Mouse (Mus musculus): ENCODE measurements around the gene Cdk2. TPM values are rescaled to one million over a fixed set of nuclear protein-coding genes. Genes with fewer than 3 reads are reported as not detected.

Cdk2 gene
- polyA plus RNA-seq, 1 experiment from 2014 or later = 13.4 TPM

DNA sequence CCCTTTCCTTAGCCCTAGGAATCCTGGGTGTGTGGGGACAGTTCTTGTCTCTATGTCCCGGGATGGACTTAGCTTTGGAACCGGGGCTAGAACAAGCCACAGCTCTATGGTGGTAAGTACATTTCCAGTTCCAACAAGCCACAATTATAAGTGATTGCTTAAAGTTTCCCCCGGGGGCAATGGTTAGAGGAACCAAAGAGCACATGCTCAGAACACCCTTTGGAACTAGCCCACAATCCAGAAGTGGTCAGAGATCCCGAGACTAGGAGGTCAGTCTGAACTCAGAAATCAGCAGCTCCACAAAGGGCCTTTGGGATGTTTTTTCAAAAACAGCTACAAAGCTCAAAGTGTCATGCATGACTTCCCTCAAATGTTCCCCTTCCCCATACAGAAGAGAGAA, 51.0 kb downstream of the Cdk2 start:
- H3K27ac ChIP-seq = no peak overlapping the region
- no peak overlapping the region for H3K4me3 ChIP-seq (ENCODE audit: inconsistent target)
- 66% methylated on average over 4 of the region's 4 CpGs for WGBS (ENCODE audit: missing documents)
- no peaks in the 10 kb centered on the region for H3K36me3 ChIP-seq (ENCODE audit: inconsistent target)
- no peaks in the 10 kb centered on the region for H3K79me2 ChIP-seq (ENCODE audit: inconsistent target)

Other genes with a start within 250 kb of the Cdk2 start
- gene Smarcc2, start 245.8 kb downstream of the Cdk2 start, polyA plus RNA-seq (2018) = 73.6 to 136 TPM (median 74.8 TPM) in 3 replicates
- 1,390 to 2,190 TPM (median 1,921 TPM) in 3 replicates for gene Myl6, start 210.9 kb downstream of the Cdk2 start, polyA plus RNA-seq (2018)
- gene Myl6b, start 206.3 kb downstream of the Cdk2 start, polyA plus RNA-seq (2018) = 0.73 to 1.7 TPM (median 1.4 TPM) in 3 replicates
- 147 to 161 TPM (median 155 TPM) in 3 replicates for gene Esyt1, start 179.2 kb downstream of the Cdk2 start, polyA plus RNA-seq (2018)
- gene Zc3h10, start 157.3 kb downstream of the Cdk2 start, polyA plus RNA-seq (2018) = 6.7 to 13.0 TPM (median 9.6 TPM) in 3 replicates
- 1,107 to 2,183 TPM (median 2,047 TPM) in 3 replicates for gene Rpl41, start 155.7 kb downstream of the Cdk2 start, polyA plus RNA-seq (2018)
- 45.8 to 148 TPM (median 116 TPM) in 3 replicates for gene Pa2g4, start 139.0 kb downstream of the Cdk2 start, polyA plus RNA-seq (2018)
- gene Erbb3, start 115.4 kb downstream of the Cdk2 start, polyA plus RNA-seq (2018) = 1.2 to 1.7 TPM (median 1.4 TPM) in 3 replicates
- 865 to 1,089 TPM (median 951 TPM) in 3 replicates for gene Rps26, start 78.3 kb downstream of the Cdk2 start, polyA plus RNA-seq (2018)
- not detected in 3 replicates for gene Ikzf4, start 59.0 kb downstream of the Cdk2 start, polyA plus RNA-seq (2018)
- 2.9 to 4.7 TPM (median 4.4 TPM) in 3 replicates for gene Suox, start 31.0 kb downstream of the Cdk2 start, polyA plus RNA-seq (2018)
- 97.5 to 143 TPM (median 120 TPM) in 3 replicates for gene Rab5b, start 8.8 kb downstream of the Cdk2 start, polyA plus RNA-seq (2018)
- gene Pmel, start 836 bp downstream of the Cdk2 start, polyA plus RNA-seq (2018) = 0.29 to 0.67 TPM (median 0.53 TPM) in 3 replicates
- 3.4 to 9.7 TPM (median 7.0 TPM) in 3 replicates for gene Dgka, start 39.8 kb upstream of the Cdk2 start, polyA plus RNA-seq (2018)
- gene Pym1, start 42.9 kb upstream of the Cdk2 start, polyA plus RNA-seq (2018) = 23.3 to 27.6 TPM (median 27.0 TPM) in 3 replicates
- gene Mmp19, start 85.9 kb upstream of the Cdk2 start, polyA plus RNA-seq (2018) = 18.7 to 24.6 TPM (median 21.3 TPM) in 3 replicates
- 42.1 to 51.3 TPM (median 44.5 TPM) in 3 replicates for gene Dnajc14, start 99.0 kb upstream of the Cdk2 start, polyA plus RNA-seq (2018)
- gene Tmem198b, start 99.3 kb upstream of the Cdk2 start, polyA plus RNA-seq (2018) = 6.9 to 10.4 TPM (median 9.0 TPM) in 3 replicates
- gene Sarnp, start 112.3 kb upstream of the Cdk2 start, polyA plus RNA-seq (2018) = 69.5 to 146 TPM (median 84.3 TPM) in 3 replicates
- gene Ormdl2, start 116.6 kb upstream of the Cdk2 start, polyA plus RNA-seq (2018) = 42.2 to 61.4 TPM (median 59.0 TPM) in 3 replicates
- 0.03 TPM in 1 of 3 replicates, not detected in the others for gene Gdf11, start 186.7 kb upstream of the Cdk2 start, polyA plus RNA-seq (2018)
- gene Cd63, start 196.0 kb upstream of the Cdk2 start, polyA plus RNA-seq (2018) = 1,227 to 1,611 TPM (median 1,544 TPM) in 3 replicates
- gene Rdh5, start 217.9 kb upstream of the Cdk2 start, polyA plus RNA-seq (2018) = 0.53 to 1.3 TPM (median 0.92 TPM) in 3 replicates
- 77.8 to 126 TPM (median 124 TPM) in 3 replicates for gene Bloc1s1, start 219.0 kb upstream of the Cdk2 start, polyA plus RNA-seq (2018)
- not detected in 3 replicates for gene Itga7, start 228.8 kb upstream of the Cdk2 start, polyA plus RNA-seq (2018)

All from macrophage (primary cell).